Mouse (Mus musculus) E14TG2a.4 (cell line): Measurements from ENCODE around the gene Tceanc2.

Experiments used
- CTCF ChIP-seq: conservative IDR thresholded peaks from 2 replicates; pipeline ENCODE4 v1.5.1; 2014; ENCODE audit warnings: low read length
- NANOG ChIP-seq: IDR thresholded peaks from 2 replicates; pipeline ENCODE4 v1.6.1; 2014; ENCODE audit warnings: borderline replicate concordance, low read length, mixed read lengths
- POU5F1 ChIP-seq: IDR thresholded peaks from 2 replicates; pipeline ENCODE4 v1.6.1; 2014; ENCODE audit warnings: low read length, borderline replicate concordance

DNA sequence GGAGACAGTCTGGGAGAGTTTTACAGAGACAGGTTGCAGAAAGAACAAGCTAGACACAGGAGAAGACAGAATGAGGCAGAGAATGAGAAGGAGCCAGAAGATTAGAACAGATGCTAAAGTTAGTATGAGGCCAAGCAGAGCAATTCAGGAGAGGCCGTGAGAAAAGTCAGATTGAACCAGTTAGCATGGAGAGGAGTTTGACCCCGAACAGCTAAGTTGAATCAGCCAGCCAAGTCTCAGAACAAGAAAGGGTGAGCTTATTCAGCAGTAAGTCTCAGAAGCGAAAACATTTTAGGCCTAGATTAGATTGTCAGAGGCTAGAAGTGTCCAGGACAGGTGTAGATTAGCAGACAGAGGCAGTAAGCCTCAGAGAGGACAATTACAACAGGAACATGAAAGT lies 42.4 kb downstream of the Tceanc2 start:
- TF ChIP-seq CTCF, result no peak
- TF ChIP-seq NANOG, result no peak
- TF ChIP-seq POU5F1, result no peak
